Mouse (Mus musculus): Measurements from ENCODE around the gene Dusp13.

Dusp13 gene

GRCm38 (mm10) chr14:21703255-21703654 lies 47.7 kb downstream of the Dusp13 start:
- DNase-seq (ENCODE audit: low spot score in 2 of 2): no peak

- no peak for DNase-seq (ENCODE audit: low spot score in 2 of 2)
Observed at GRCm38 (mm10) chr14:21702691-21703090, 48.3 kb downstream of the Dusp13 start.

GRCm38 (mm10) chr14:21696186-21696830 lies 54.7 kb downstream of the Dusp13 start:
- no peak for DNase-seq (ENCODE audit: low spot score in 2 of 2)

- DNase-seq (ENCODE audit: low spot score in 2 of 2): no peak
Observed at GRCm38 (mm10) chr14:21695020-21695419, 56.0 kb downstream of the Dusp13 start.

GRCm38 (mm10) chr14:21691070-21691469 lies 59.9 kb downstream of the Dusp13 start:
- DNase-seq (ENCODE audit: low spot score in 2 of 2): no peak

GRCm38 (mm10) chr14:21686376-21687279 lies 64.4 kb downstream of the Dusp13 start:
- no peak for DNase-seq (ENCODE audit: low spot score in 2 of 2)

- no peak for DNase-seq (ENCODE audit: low spot score in 2 of 2)
Observed at GRCm38 (mm10) chr14:21685411-21686146, 65.4 kb downstream of the Dusp13 start.

- no peak for DNase-seq (ENCODE audit: low spot score in 2 of 2)
Observed at GRCm38 (mm10) chr14:21683834-21684233, 67.1 kb downstream of the Dusp13 start.

Measured in urinary bladder, adult 18-20 months (tissue).